Mouse (Mus musculus) lung, postnatal 0 days (tissue): ENCODE measurements around the gene Pip4k2a.

Experiments used
- CTCF ChIP-seq: IDR thresholded peaks from 2 replicates; pipeline ENCODE4 v1.5.1; 2016; ENCODE audit warnings: antibody characterized with exemption, mild to moderate bottlenecking
- EP300 ChIP-seq: IDR thresholded peaks from 2 replicates; pipeline ENCODE4 v1.6.1; 2016; ENCODE audit warnings: antibody characterized with exemption, mild to moderate bottlenecking, control low read depth

DNA sequence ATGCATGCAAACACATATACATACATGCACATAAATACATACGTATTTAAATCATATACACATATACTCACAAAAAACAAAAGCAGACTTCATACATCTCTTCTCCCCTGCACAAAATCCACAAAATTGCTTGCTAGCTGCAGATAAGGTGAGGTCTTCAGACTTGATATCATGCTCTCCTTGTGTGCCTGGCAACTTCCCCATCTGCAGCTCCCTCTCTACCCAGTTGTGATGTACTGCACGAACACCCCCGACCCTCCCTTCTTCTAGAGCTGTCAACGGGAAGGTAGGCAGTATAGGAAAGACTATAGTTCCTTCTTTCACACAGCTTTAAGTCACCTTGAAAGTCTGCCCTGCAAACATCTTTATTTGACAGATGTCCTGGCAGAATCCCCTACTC, 96.8 kb downstream of the Pip4k2a start:
- TF ChIP-seq EP300 = no peak
- TF ChIP-seq CTCF = no peak
